ENCODE assay signal across 7 mouse cellular contexts in genomic region chr14:8080718-8081117, GRCm38 (mm10). TPM values are rescaled to one million over a fixed set of nuclear protein-coding genes. Genes with fewer than 3 reads are reported as not detected.
DNase-seq lines count a peak whose midpoint lies in the region; ATAC-seq and TF ChIP-seq lines count a peak whose summit lies in the region.

No protein-coding gene starts in this region.

- no peak for TF ChIP-seq POLR2A in spleen, adult 2 months (IDR thresholded peaks at IDR 0.05; ENCODE audit: low read depth, low read length)

- WGBS in spleen, adult 2 months: under 1% methylated on average over 11 of the region's 11 CpGs
- 4% methylated on average over 11 of the region's 11 CpGs for WGBS in liver, embryonic 11.5 days
- WGBS in midbrain, postnatal 0 days: 5% methylated on average over 11 of the region's 11 CpGs

- H3K27ac ChIP-seq in spleen, adult 2 months (ENCODE audit: insufficient read depth, low read length): peak overlapping the region; percentile 95
- peak overlapping the region; percentile 94 for H3K27ac ChIP-seq in brown adipose tissue, adult 24 weeks (replicated peaks; ENCODE audit: low read depth, low read length)
- H3K27ac ChIP-seq in liver, embryonic 11.5 days (ENCODE audit: low read depth, low read length): peak overlapping the region; percentile 88
- H3K27ac ChIP-seq in midbrain, postnatal 0 days (ENCODE audit: low read depth, low read length): peak overlapping the region; percentile 86

- H3K9me3 ChIP-seq in liver, embryonic 11.5 days (ENCODE audit: control insufficient read depth, low read length): no peaks in the 10 kb centered on the region
- H3K9me3 ChIP-seq in midbrain, postnatal 0 days (ENCODE audit: low read length): no peaks in the 10 kb centered on the region

- H3K4me2 ChIP-seq in liver, embryonic 11.5 days: peak overlapping the region; percentile 93
- peak overlapping the region; percentile 81 for H3K4me2 ChIP-seq in midbrain, postnatal 0 days (ENCODE audit: low read depth, low read length, poor library complexity, severe bottlenecking)

- H3K36me3 ChIP-seq in spleen, adult 2 months (ENCODE audit: control insufficient read depth, insufficient read depth, low read length): peaks cover 11% of the 10 kb centered on the region
- peaks cover 14% of the 10 kb centered on the region for H3K36me3 ChIP-seq in liver, embryonic 11.5 days (ENCODE audit: control insufficient read depth, insufficient read depth, low read length)
- H3K36me3 ChIP-seq in midbrain, postnatal 0 days (ENCODE audit: insufficient read depth, low read length): peaks cover 8% of the 10 kb centered on the region; the same call in 1 of the 2 replicates

- peak overlapping the region; percentile 91 for H3K9ac ChIP-seq in liver, embryonic 11.5 days (ENCODE audit: low read depth, low read length)
- peak overlapping the region; percentile 72 for H3K9ac ChIP-seq in midbrain, postnatal 0 days (replicated peaks; ENCODE audit: low read length, poor library complexity, severe bottlenecking)

- no peak for TF ChIP-seq CTCF in spleen, adult 2 months (IDR thresholded peaks at IDR 0.05; ENCODE audit: extremely low read depth, insufficient read depth, insufficient read length, insufficient replicate concordance)
- no peak for TF ChIP-seq CTCF in midbrain, postnatal 0 days (IDR thresholded peaks at IDR 0.05)

- peak overlapping the region; percentile 74 for H3K4me3 ChIP-seq in spleen, adult 2 months (ENCODE audit: extremely low read depth, insufficient read depth, insufficient read length)
- peak overlapping the region; percentile 75 for H3K4me3 ChIP-seq in brown adipose tissue, adult 24 weeks (ENCODE audit: insufficient read depth, low read depth, low read length)
- peak overlapping the region; percentile 73 for H3K4me3 ChIP-seq in liver, embryonic 11.5 days (ENCODE audit: low read depth, low read length)
- peak overlapping the region; percentile 68 for H3K4me3 ChIP-seq in midbrain, postnatal 0 days (ENCODE audit: low read depth, low read length)

- DNase-seq in spleen, adult 2 months (ENCODE audit: low read depth in 1 of 2, low spot score in 2 of 2): no peak
- DNase-seq in spleen, postnatal 36 days (ENCODE audit: low spot score in 2 of 2): no peak
- peak; percentile 21 to 48 for DNase-seq in heart, postnatal 10 days
- no peak for DNase-seq in liver, embryonic 11.5 days (ENCODE audit: low spot score)
- no peak for DNase-seq in midbrain, postnatal 0 days (ENCODE audit: low spot score)
- no peak for DNase-seq in ovary, postnatal 10 days (ENCODE audit: low spot score)

- no peaks in the 10 kb centered on the region; the same call in 1 of the 2 replicates for H3K4me1 ChIP-seq in spleen, adult 2 months (ENCODE audit: control insufficient read depth, insufficient read depth, insufficient read length)
- peaks cover 2% of the 10 kb centered on the region; the same call in 1 of the 2 replicates for H3K4me1 ChIP-seq in brown adipose tissue, adult 24 weeks (ENCODE audit: control insufficient read depth, insufficient read depth, insufficient read length, low read length)
- H3K4me1 ChIP-seq in liver, embryonic 11.5 days (replicated peaks; ENCODE audit: control insufficient read depth, insufficient read depth, low read length): peaks cover 4% of the 10 kb centered on the region
- 0 out of 2 replicates have a peak, but pooled peaks cover 5% of the 10 kb centered on the region for H3K4me1 ChIP-seq in midbrain, postnatal 0 days (ENCODE audit: insufficient read depth, low read length)

- ATAC-seq in liver, embryonic 11.5 days (replicated peaks; ENCODE audit: low FRiP score): peak; percentile 57
- ATAC-seq in midbrain, postnatal 0 days (ENCODE audit: low FRiP score): peak; percentile 74

- H3K27me3 ChIP-seq in spleen, adult 2 months (ENCODE audit: control insufficient read depth, insufficient read depth, low read length): no peaks in the 10 kb centered on the region
- H3K27me3 ChIP-seq in liver, embryonic 11.5 days (replicated peaks; ENCODE audit: control insufficient read depth, insufficient read depth, low read length): no peaks in the 10 kb centered on the region
- H3K27me3 ChIP-seq in midbrain, postnatal 0 days (ENCODE audit: insufficient read depth, low read length): no peaks in the 10 kb centered on the region

- intact Hi-C loops in heart, postnatal 10 days (cut with DNase I): no loop called here

RNA-seq across cellular contexts. Expression of gene Rpp14, which starts 0.6 kb away (rescaled TPM):
- 3.0 and 4.7 TPM in 2 replicates for polyA plus RNA-seq in spleen, adult 2 months (2012; rRNA removed)
- 38.1 and 48.7 TPM in 2 replicates for polyA plus RNA-seq in brown adipose tissue, adult 24 weeks (2012; ENCODE audit: insufficient read depth, insufficient read length, missing spikeins)
- 10 to 100 TPM; 21.5 to 24.6 TPM for total RNA-seq in heart, postnatal 10 days (2021)
- polyA plus RNA-seq in liver, embryonic 11.5 days (2014; fragmentation: Nextera tagmentation; extraction: Ambion mirVana): 74.7 and 77.4 TPM in 2 replicates
- 20.6 and 31.1 TPM in 2 replicates for total RNA-seq in midbrain, postnatal 0 days (2014; rRNA removed)
- polyA plus RNA-seq in midbrain, postnatal 0 days (2015; fragmentation: Nextera tagmentation; extraction: Ambion mirVana): 35.5 and 39.6 TPM in 2 replicates

RNA-seq across cellular contexts. Expression of gene Pxk, which starts 17.3 kb away (rescaled TPM):
- 42.5 and 46.2 TPM in 2 replicates for polyA plus RNA-seq in spleen, adult 2 months (2012; rRNA removed)
- polyA plus RNA-seq in brown adipose tissue, adult 24 weeks (2012; ENCODE audit: insufficient read depth, insufficient read length, missing spikeins): 14.4 and 20.0 TPM in 2 replicates
- total RNA-seq in heart, postnatal 10 days (2021): 10 to 100 TPM; 21.4 to 26.2 TPM
- polyA plus RNA-seq in liver, embryonic 11.5 days (2014; fragmentation: Nextera tagmentation; extraction: Ambion mirVana): 18.5 and 19.1 TPM in 2 replicates
- 37.3 and 55.5 TPM in 2 replicates for total RNA-seq in midbrain, postnatal 0 days (2014; rRNA removed)
- polyA plus RNA-seq in midbrain, postnatal 0 days (2015; fragmentation: Nextera tagmentation; extraction: Ambion mirVana): 54.3 and 58.3 TPM in 2 replicates

Comparison
In these comparisons a context has a peak if more than half of its experiments do, and no peak if none do; other contexts are left out.
1. DNase-seq: peak in heart, postnatal 10 days (2 of 2); none in spleen, adult 2 months (0 of 2), spleen, postnatal 36 days (0 of 2), liver, embryonic 11.5 days (single experiment), midbrain, postnatal 0 days (single experiment) and ovary, postnatal 10 days (single experiment).
2. Peak in every context shown above with its lines, with median percentiles within 50 percentile points of each other: H3K27ac ChIP-seq and H3K4me3 ChIP-seq.